Mouse (Mus musculus) thymus, postnatal 10 days (tissue): ENCODE measurements around the gene Keg1.
A peak's percentile ranks its signal among the peaks of the same experiment; 100 is the strongest.

ENCODE experiments used
- DNase-seq, 2 experiments: peaks; one replicate each; pipeline ENCODE4 v3.0.0; 2021; ENCODE audit warnings: low spot score in 2 of 2

Gene Keg1

GRCm38 (mm10) chr19:12762212-12763130, 66.9 kb downstream of the Keg1 start:
- DNase-seq = peak in 1 of 2 experiments; percentile 20

- no peak for DNase-seq
Observed at GRCm38 (mm10) chr19:12765308-12765707, 69.7 kb downstream of the Keg1 start, which contains the start of gene Cntf. Gene Cntf, minus strand, starts transcription at chr19:12765632.
